Mouse (Mus musculus): ENCODE data around the gene Ank2.

DNA sequence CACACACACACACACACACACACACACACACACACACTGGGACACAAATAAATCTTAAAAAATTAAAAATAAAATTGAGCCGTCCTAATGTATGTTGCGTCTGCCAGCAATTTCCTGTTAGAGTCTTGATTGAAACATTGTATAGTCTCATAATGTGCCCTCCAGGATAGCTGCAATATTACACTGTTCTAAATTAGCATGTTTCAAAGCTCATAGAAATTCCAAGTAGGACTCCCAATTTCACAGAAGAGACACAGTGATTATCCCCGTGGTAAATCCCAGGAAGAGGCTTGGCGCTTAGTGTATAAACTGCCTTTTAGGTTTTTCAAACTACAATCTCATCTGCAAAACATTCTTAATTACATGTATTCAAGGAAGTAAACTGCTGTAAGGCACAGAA lies 131.7 kb downstream of the Ank2 start:
- TF ChIP-seq CTCF (IDR thresholded peaks at IDR 0.05) (no peak), EP300 (IDR thresholded peaks at IDR 0.05) (no peak)

All from lung, postnatal 0 days (tissue).